Mouse (Mus musculus) embryonic fibroblast, embryonic 13.5 days (primary cell): ENCODE results near the gene Csmd2.

Source experiments
- CTCF ChIP-seq: IDR thresholded peaks from 2 replicates; pipeline ENCODE4 v1.5.1; 2011; ENCODE audit warnings: mild to moderate bottlenecking, control low read depth, low read length, moderate library complexity, borderline replicate concordance; ENCODE audit not compliant: insufficient read depth
- POLR2A ChIP-seq: IDR thresholded peaks from 2 replicates; pipeline ENCODE4 v1.6.1; 2011; ENCODE audit warnings: low read depth, mild to moderate bottlenecking, control low read depth, low read length, moderate library complexity

- TF ChIP-seq CTCF, result no peak
- no peak for TF ChIP-seq POLR2A
Measured at GRCm38 (mm10) chr4:128315328-128315727, 327.7 kb downstream of the Csmd2 start.
